Mouse (Mus musculus) forebrain, embryonic 12.5 days (tissue): Measurements from ENCODE around the gene Nbas. TPM values are rescaled to one million over a fixed set of nuclear protein-coding genes. Genes with fewer than 3 reads are reported as not detected.

Source experiments
- ATAC-seq: fragments of 200-750 bp; cut with Nextera tagmentation; 2 replicates; pipeline ENCODE4 v1.8.0; 2017; ENCODE audit warnings: moderate TSS enrichment; ENCODE audit not compliant: low FRiP score
- H3K27ac ChIP-seq: fragments of 300-500 bp; sonication (generic); 2 replicates; pipeline ENCODE4 v1.5.1; 2016; ENCODE audit warnings: mild to moderate bottlenecking
- H3K27me3 ChIP-seq: fragments of 300-500 bp; sonication (generic); 2 replicates; pipeline ENCODE4 v1.6.1; 2016; ENCODE audit warnings: mild to moderate bottlenecking
- H3K36me3 ChIP-seq: fragments of 300-500 bp; sonication (generic); replicated peaks from 2 replicates; pipeline ENCODE4 v1.6.1; 2016; ENCODE audit warnings: mild to moderate bottlenecking
- H3K4me1 ChIP-seq: fragments of 300-500 bp; sonication (generic); 2 replicates; pipeline ENCODE4 v1.6.1; 2016
- H3K4me2 ChIP-seq: fragments of 300-500 bp; sonication (generic); 2 replicates; pipeline ENCODE4 v1.6.1; 2016; ENCODE audit warnings: mild to moderate bottlenecking, moderate library complexity
- H3K4me3 ChIP-seq: fragments of 300-500 bp; sonication (generic); replicated peaks from 2 replicates; pipeline ENCODE4 v1.5.1; 2016; ENCODE audit warnings: mild to moderate bottlenecking
- H3K9ac ChIP-seq: fragments of 300-500 bp; sonication (generic); 2 replicates; pipeline ENCODE4 v1.6.1; 2016; ENCODE audit warnings: mild to moderate bottlenecking
- H3K9me3 ChIP-seq: fragments of 300-500 bp; sonication (generic); 2 replicates; pipeline ENCODE4 v1.6.1; 2016
- WGBS: fragments of 180-500 bp; shearing (Covaris S2); methylation state at CpG from one replicate; pipeline ENCODE4 v1.1.7; 2016; 5-methylcytosine and 5-hydroxymethylcytosine counted together
- polyA plus RNA-seq: library from polyadenylated mRNA; unstranded; fragments of >200 nt; fragmentation: Nextera tagmentation; extraction: Ambion mirVana; gene quantifications from 2 replicates; pipeline ENCODE4 v1.2.1, GENCODE M21; 2016

Nbas gene
- polyA plus RNA-seq, 1 experiment from 2014 or later, result 14.4 TPM

DNA sequence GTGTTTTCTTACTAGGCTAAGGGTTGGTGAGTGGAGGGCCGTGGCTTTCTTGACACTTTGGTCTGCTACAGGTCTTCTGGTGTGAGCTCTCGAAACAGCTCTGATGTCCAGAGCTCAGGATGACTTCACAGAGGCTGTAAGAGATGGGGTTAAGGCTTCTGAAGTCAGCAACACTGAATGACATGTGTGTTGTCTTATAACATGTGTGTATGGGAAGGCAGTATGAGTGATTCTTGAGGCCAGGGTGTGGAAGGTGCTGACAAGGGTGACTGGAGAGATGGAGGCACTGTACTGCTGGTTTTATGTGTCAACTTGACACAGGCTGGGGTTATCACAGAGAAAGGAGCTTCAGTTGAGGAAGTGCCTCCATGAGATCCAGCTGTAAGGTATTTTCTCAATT is 338.1 kb downstream of the Nbas start:
- Histone ChIP-seq H3K4me1 (no peaks in the 10 kb centered on the region), H3K27me3 (no peaks in the 10 kb centered on the region), H3K9ac (no peak overlapping the region), H3K4me3 (no peak overlapping the region), H3K4me2 (no peak overlapping the region), H3K27ac (no peak overlapping the region), H3K36me3 (no peaks in the 10 kb centered on the region), H3K9me3 (no peaks in the 10 kb centered on the region)
- no peak for ATAC-seq
- 78% methylated on average over 2 of the region's 2 CpGs for WGBS

DNA sequence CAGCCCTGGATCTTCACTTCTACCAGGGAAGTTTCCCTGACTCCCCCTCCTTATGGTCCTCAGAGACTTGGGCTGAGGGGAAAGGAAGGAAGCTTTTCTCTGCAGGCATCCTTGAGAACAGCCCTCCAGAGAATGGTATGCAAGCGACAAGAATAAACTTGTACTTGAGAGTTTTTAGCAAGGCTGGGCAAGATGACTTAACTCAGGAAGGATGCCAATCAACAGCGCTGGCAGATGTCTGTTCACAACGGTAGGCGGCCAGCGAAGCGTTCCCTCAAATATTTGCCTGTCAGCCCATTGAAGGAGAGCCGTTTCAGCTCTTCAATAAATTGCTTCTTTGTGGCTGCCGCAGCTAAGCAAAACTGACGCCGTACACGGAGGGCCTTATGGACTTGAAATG is 340.1 kb downstream of the Nbas start:
- Histone ChIP-seq H3K9me3 (no peaks in the 10 kb centered on the region), H3K27ac (no peak overlapping the region), H3K36me3 (no peaks in the 10 kb centered on the region), H3K4me1 (no peaks in the 10 kb centered on the region; the same call in 1 of the 2 replicates), H3K27me3 (no peaks in the 10 kb centered on the region), H3K9ac (no peak overlapping the region), H3K4me2 (no peak overlapping the region), H3K4me3 (no peak overlapping the region)
- ATAC-seq, result no peak
- WGBS, result 70% methylated on average over 11 of the region's 11 CpGs

DNA sequence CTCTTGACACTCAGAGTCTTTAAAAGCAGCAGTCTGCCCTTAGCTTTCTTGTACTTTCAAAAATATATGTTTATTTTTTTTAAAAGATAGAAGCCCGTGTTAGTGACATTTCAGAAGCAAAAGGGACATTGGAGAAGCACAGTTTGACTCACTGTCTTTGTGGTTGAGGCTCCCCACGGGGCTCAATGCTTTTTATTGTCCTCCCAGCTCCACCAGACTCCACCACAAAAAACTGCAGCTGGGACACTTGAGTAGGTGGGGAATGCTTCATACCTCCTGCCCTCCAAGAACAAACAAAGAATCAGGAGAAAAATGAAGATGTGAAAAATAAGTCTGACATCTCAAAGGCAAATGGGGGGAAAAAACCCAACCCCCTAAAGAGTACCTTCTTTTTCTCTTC is 344.1 kb downstream of the Nbas start:
- no peaks in the 10 kb centered on the region; the same call in 1 of the 2 replicates for H3K4me1 ChIP-seq
- H3K4me3 ChIP-seq, result no peak overlapping the region
- no peak overlapping the region for H3K27ac ChIP-seq
- H3K36me3 ChIP-seq, result no peaks in the 10 kb centered on the region
- no peak for ATAC-seq
- no peak overlapping the region for H3K9ac ChIP-seq
- no peak overlapping the region for H3K4me2 ChIP-seq
- WGBS, result 17% methylated on average over 2 of the region's 2 CpGs
- H3K9me3 ChIP-seq, result no peaks in the 10 kb centered on the region
- no peaks in the 10 kb centered on the region for H3K27me3 ChIP-seq

DNA sequence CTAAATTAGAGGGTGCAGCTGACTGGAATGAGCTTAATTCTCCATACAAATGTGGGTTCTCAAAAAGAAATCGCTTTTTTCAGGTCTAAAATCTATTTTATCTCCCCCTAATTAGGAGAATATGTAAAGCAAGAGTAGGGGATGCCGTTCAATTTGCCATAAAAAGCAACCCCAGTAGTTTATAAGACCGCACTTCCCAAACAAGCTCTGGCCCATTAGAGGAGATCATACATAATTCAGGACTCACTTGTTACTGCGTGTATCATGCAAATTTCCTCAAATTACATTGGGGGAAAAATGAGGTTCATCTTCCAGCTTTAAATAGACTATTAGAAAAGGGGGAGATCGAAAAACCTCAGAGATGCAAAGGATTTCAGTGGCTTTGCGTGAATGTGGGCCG is 346.7 kb downstream of the Nbas start:
- Histone ChIP-seq H3K36me3 (no peaks in the 10 kb centered on the region), H3K27ac (no peak overlapping the region), H3K4me3 (no peak overlapping the region), H3K4me2 (no peak overlapping the region), H3K9ac (no peak overlapping the region), H3K9me3 (no peaks in the 10 kb centered on the region), H3K4me1 (no peaks in the 10 kb centered on the region; the same call in 1 of the 2 replicates), H3K27me3 (no peaks in the 10 kb centered on the region)
- ATAC-seq, result no peak
- 62% methylated on average over 7 of the region's 7 CpGs for WGBS

DNA sequence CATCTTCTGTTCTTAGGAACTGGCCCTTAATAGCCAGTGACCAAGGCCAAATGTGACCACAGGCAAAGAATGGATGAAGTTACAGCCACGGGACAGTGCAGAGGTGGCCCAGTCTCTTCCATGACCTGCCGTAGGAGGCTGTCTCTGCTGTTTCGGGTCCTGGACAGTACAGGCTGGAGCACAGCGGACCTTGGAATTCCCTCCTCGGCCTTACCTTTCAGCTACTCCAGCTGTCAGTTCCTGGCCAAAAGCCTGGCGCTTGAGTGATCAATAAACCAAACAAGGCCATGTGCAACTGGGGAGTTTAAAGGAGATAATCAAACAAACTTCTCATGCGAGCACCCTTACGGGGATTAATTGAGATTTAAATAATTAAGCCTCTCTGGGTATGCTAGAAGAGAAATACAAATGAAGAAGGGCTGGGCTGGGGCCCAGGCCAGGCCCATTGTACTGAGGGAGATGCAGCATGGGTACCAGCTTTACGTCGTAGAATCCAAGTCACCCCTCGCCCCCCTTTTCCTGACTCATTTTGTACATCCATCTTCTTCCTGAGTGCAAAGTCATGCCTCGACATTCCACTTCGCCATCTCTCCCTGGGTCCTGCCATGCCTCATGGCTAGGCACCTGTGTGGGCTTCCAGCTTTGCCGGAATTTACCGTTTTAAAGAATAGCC is 353.4 kb downstream of the Nbas start:
- Histone ChIP-seq H3K27me3 (no peaks in the 10 kb centered on the region), H3K9me3 (no peaks in the 10 kb centered on the region), H3K4me2 (no peak overlapping the region), H3K4me3 (no peak overlapping the region), H3K36me3 (no peaks in the 10 kb centered on the region), H3K27ac (no peak overlapping the region), H3K9ac (no peak overlapping the region), H3K4me1 (peaks cover 1% of the 10 kb centered on the region; the same call in 1 of the 2 replicates)
- ATAC-seq, result no peak
- 79% methylated on average over 15 of the region's 15 CpGs for WGBS

DNA sequence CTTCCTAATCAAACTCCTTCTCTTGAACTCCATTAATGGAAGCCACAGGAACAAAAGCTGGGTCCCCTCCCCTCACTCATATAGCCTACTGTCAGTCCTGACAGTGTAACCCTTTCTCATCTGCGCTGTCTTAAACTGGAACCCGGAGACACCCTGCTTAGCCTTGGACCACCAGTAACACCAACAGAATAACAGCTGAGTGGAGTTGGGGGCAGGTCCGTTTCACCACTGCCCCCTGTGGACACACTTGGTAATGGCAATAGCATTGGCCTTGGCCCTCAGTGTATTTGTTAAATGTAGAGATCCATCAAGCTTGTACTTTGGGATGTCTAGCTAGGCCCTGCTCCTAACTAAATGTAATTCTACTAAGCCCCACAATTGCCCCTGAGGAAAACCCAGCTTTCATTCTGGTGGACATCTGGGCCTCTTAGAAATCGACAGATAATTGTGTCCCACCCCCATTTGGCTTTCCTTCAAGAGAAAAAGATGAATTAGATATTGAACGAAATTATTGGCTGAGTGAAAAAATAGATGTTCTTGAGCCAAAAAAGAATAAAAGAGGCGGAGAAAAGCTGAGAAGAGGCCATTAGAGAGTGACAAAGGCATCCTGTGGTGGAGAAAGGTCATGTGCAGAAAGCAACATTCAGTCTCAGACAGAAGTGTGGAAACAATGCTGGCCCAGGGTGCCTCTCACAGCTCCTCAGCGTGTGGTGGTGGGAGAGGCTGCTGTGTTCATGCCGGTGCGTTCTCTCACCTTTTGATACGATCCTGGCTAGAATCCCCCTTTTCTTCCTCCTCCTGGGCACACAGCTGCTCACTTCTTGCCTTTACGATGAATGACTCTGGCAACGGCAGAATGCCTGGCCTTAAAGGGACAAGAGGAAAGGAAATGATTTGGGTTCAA is 358.1 kb downstream of the Nbas start:
- H3K9me3 ChIP-seq, result no peaks in the 10 kb centered on the region
- WGBS, result 30% methylated on average over 12 of the region's 12 CpGs
- peak; percentile 60; the same call in 1 of the 2 replicates for ATAC-seq

More for the DNA sequence above, 358.1 kb downstream of the Nbas start:
- Histone ChIP-seq H3K4me2 (no peak overlapping the region), H3K9ac (no peak overlapping the region), H3K27me3 (no peaks in the 10 kb centered on the region), H3K27ac (no peak overlapping the region), H3K4me1 (peaks cover 3% of the 10 kb centered on the region; the same call in 1 of the 2 replicates), H3K36me3 (no peaks in the 10 kb centered on the region), H3K4me3 (no peak overlapping the region)

Other genes with a start within 250 kb of the Nbas start
- 165 and 166 TPM in 2 replicates for gene Ddx1, start 19.9 kb upstream of the Nbas start, polyA plus RNA-seq